Mouse (Mus musculus) brain, embryonic 14.5 days (tissue): ENCODE measurements at regions not wholly inside any gene's neighbourhood (a gene's known extent, or its start where the extent isn't known, plus 50 kb on each side); places are given as distances from the start of the nearest gene placed in this dataset.

ENCODE experiments used
- DNase-seq: peaks from one replicate; pipeline ENCODE4 v3.0.0-alpha.2; 2011; ENCODE audit warnings: low read depth
- CTCF ChIP-seq: fragments of 200-500 bp; IDR thresholded peaks from 2 replicates; pipeline ENCODE4 v1.5.1; 2012; ENCODE audit warnings: inconsistent platforms, mild to moderate bottlenecking, moderate library complexity, borderline replicate concordance; ENCODE audit not compliant: insufficient read depth, insufficient read length; ENCODE audit errors: extremely low read depth
- POLR2A ChIP-seq: fragments of 200-500 bp; IDR thresholded peaks from 2 replicates; pipeline ENCODE4 v1.6.1; 2012; ENCODE audit warnings: mild to moderate bottlenecking, inconsistent platforms, borderline replicate concordance; ENCODE audit not compliant: poor library complexity, insufficient read depth, insufficient read length, severe bottlenecking; ENCODE audit errors: extremely low read depth

GRCm38 (mm10) chr3:146337429-146337828 lies 67.0 kb upstream of the Ssx2ip start:
- no peak for TF ChIP-seq CTCF
- TF ChIP-seq POLR2A = no peak
- no peak for DNase-seq

GRCm38 (mm10) chr3:146337861-146338281 lies 66.6 kb upstream of the Ssx2ip start:
- TF ChIP-seq POLR2A (no peak), CTCF (no peak)
- peak; percentile 95 for DNase-seq

GRCm38 (mm10) chr3:146338445-146338844 lies 66.0 kb upstream of the Ssx2ip start:
- DNase-seq = peak; percentile 54
- no peak for TF ChIP-seq CTCF
- TF ChIP-seq POLR2A = no peak

- TF ChIP-seq CTCF = no peak
- TF ChIP-seq POLR2A = no peak
- no peak for DNase-seq
Observed at GRCm38 (mm10) chr3:146340316-146341055, 64.0 kb upstream of the Ssx2ip start.

- DNase-seq = peak; percentile 80
- TF ChIP-seq POLR2A = no peak
Observed at GRCm38 (mm10) chr3:146341652-146342340, 62.6 kb upstream of the Ssx2ip start.

GRCm38 (mm10) chr3:146342727-146343126 lies 61.7 kb upstream of the Ssx2ip start:
- TF ChIP-seq CTCF = no peak
- TF ChIP-seq POLR2A = no peak
- DNase-seq = no peak

GRCm38 (mm10) chr3:146343649-146344401 lies 60.6 kb upstream of the Ssx2ip start:
- TF ChIP-seq CTCF (peak; percentile 77), POLR2A (no peak)
- peak; percentile 79 for DNase-seq

GRCm38 (mm10) chr3:146344402-146345025 lies 59.9 kb upstream of the Ssx2ip start:
- TF ChIP-seq CTCF (no peak), POLR2A (no peak)
- DNase-seq = no peak

GRCm38 (mm10) chr3:146345308-146345780 lies 59.1 kb upstream of the Ssx2ip start:
- peak; percentile 93 for DNase-seq
- TF ChIP-seq POLR2A (no peak), CTCF (peak; percentile 99)

- DNase-seq = no peak
- no peak for TF ChIP-seq POLR2A
- TF ChIP-seq CTCF = no peak
Observed at GRCm38 (mm10) chr3:146345946-146346345, 58.5 kb upstream of the Ssx2ip start.

GRCm38 (mm10) chr3:146347311-146347710 lies 57.1 kb upstream of the Ssx2ip start:
- no peak for DNase-seq
- no peak for TF ChIP-seq POLR2A
- TF ChIP-seq CTCF = no peak

- DNase-seq = no peak
- no peak for TF ChIP-seq POLR2A
- TF ChIP-seq CTCF = no peak
Observed at GRCm38 (mm10) chr3:146348921-146349320, 55.5 kb upstream of the Ssx2ip start.
